Mouse (Mus musculus) adrenal gland, adult 10 weeks (tissue): ENCODE results near the gene Hhat. TPM values are rescaled to one million over a fixed set of nuclear protein-coding genes. Genes with fewer than 3 reads are reported as not detected.

ENCODE experiments used
- polyA plus RNA-seq: library from polyadenylated mRNA; stranded (reverse); fragments of 350-450 nt; fragmentation: Illumina TruSeq; extraction: RNeasy Lipid Tissue Mini Kit (QIAGEN cat#74804); gene quantifications from one replicate; pipeline ENCODE4 v1.2.3, GENCODE M21; 2014; ENCODE audit warnings: low read depth, low replicate concordance

Gene Hhat
- polyA plus RNA-seq: 5.4 TPM

DNA sequence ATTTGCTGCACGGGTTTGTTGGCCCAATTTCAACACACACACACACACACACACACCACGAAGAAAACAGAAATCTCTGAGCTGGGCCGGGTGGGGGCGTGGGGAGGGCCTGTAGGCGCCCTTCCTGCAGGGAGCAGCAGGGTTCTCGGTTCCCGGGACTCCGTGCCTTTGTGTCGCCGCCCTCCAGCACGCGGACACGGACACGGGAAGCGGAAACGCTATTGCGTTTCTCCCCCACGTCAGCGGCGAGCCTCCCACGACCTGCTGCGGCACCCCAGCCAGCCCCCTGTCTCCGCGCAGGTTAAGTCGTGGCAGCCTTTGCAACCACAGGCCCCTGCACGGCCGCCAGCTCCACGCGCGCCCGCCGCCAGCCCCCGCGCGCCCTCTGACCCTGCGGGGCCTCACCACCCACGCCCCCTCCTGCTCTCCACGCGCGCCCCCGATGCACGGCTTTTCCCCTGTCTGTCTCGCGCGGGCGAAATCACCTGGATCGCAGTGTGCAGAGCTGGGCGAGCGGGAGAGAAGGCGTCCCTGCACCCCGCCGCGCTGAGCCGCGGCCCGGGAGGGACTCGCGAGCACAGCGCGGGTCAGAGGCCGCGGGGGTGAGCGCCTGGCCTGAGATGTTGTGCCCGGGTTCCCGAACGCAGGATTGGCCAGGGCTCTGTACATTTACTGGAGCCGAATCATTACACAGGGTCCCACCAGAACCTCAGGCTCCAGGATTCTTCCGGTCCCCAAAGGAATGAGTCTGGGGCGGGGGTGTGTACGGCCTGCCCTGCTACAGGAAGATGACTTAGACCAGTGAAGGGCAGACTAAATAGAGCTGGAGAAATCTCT lies at the start of gene Hhat:
Gene Hhat, minus strand, starts transcription at position 729 of the 837 bp plus-strand sequence.

Other genes with a start within 250 kb of the Hhat start
- 19.7 TPM for gene Sertad4, start 84.5 kb upstream of the Hhat start, polyA plus RNA-seq